Mouse (Mus musculus) spleen, adult 18-20 months (tissue): ENCODE data around the gene Resp18.

Experiments
- DNase-seq, 2 experiments: peaks; one replicate each; pipeline ENCODE4 v3.0.0; 2022; ENCODE audit warnings: mixed read lengths in 2 of 2

The Resp18 gene

GRCm38 (mm10) chr1:75278228-75278627, at the start of gene Resp18:
Gene Resp18 (minus strand): TSS chr1:75278415.
- no peak for DNase-seq

DNA sequence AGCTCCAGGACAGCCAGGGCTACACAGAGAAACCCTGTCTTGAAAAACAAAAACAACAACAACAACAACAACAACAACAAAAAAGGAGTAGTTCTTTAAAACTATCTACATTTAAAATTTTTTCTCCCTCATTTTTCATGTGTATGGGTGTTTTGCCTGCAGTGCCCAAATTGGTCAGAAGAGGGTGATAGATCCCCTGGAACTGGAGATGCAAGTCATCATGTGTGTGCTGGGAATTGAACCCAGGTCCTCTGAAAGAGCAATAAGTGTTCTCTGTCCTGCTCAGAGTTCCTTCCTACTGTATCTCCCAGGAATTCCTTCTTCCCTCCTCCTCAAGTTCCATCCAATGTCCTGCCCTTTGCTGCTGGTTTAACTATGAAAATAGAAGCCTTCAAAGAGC, 49.2 kb upstream of the Resp18 start:
- no peak for DNase-seq

- no peak for DNase-seq
Observed at GRCm38 (mm10) chr1:75319166-75319565, 41.0 kb upstream of the Resp18 start.

DNA sequence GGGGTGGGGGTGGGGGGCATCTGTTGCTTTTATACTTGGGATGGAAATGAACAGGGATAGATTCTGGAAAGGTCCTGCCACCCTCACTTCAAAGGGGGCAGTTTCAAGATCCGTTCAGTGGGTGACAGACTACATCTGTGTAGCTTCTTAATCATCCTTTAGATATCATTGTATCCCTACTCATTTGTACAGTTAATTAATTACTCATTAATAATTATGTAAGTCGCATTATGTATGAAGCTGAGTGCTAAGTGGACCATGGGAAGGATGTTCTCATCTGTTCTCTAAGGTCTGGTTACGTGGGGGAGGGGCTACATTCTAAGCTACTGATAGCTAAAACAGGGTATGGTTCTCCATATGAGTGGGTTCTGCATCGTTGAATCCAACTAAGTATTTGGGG, 40.5 kb upstream of the Resp18 start:
- DNase-seq = no peak

- DNase-seq = no peak
Observed at GRCm38 (mm10) chr1:75318301-75318700, 40.1 kb upstream of the Resp18 start.

- peak; percentile 100 for DNase-seq
Observed at GRCm38 (mm10) chr1:75317241-75318201, 39.3 kb upstream of the Resp18 start, which contains the start of gene Dnpep. Gene Dnpep (minus strand): TSS chr1:75317990.

DNA sequence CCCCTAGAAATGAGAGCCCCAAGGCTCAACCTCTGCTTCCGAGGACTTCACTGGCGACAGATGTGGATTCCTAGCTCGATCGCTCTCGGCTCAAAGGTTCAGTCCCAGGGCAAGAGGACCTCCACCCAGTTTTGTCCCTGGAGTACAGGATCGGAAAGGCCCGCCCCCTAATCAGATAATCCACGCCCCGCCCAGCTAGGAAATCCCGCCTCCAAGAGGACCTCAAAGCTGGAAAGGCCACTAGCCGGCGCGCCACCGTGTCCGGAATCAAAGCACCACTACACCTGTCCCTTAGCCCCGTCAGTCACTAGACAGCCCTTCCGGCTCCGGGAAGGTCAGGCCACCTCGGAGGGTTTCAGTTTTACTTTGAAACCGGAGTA, 38.6 kb upstream of the Resp18 start:
- peak; percentile 76 to 77 for DNase-seq

DNA sequence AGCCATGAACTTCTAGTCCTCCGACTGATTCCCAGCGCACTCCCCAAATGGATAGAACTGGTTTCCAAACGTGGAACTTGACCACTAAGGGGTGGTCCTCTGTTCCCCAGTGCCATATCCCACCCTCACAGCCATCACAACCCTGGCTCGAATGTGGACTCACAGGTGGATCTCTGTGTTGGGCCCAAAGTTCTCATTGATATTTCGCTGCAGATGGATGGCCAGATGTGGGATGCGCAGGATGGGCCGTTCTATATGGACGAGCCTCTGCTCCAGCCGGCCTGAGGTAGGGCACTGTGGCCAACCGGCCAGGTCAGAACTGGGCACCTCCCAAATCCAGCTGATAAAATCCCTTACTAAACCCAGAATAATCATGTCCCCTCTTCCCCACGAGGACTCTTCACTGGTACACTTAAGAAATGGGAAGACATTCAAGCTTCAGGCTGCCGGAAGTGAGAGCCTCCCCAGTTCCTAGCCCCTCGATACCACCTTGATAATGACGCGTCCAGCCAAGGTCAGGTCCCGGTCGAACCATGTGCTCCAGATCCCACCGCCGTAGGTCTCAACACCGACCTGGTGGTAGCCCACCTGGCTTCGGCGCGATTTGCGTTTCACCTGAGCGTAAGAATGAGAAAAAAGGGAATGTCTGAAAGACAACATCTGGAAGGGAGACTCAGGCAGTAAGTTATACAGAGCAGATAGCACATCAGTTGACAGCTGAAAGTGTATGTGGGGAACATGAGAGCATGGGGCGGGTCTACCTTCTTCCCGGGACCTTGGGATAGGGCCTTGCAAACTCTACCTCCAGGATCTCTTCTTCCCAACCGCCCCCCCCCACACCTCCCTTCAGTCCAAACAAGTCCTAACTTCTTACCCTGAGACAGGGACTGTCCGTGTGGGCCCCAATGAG, 37.5 kb upstream of the Resp18 start:
- peak in 1 of 2 experiments; percentile 10 for DNase-seq

DNA sequence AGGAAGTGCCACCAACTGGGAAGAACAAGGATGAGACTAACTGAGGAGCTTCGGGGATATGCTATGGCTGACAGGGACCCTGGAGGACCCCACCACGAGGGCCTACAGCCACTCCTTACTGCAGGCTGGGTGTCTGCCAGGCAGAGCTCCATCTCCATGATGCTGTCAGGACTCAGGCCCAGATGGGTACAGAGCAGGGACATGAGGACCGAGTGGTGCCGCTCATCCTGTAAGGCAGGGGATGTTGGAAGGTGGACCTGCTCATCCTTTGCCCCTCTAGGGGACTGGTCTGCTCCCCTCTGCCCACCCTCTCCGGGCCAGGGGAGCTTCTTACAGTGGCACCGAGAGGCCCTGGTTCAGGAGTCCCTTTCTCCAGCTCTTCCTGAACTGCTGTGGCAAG, 36.8 kb upstream of the Resp18 start:
- DNase-seq = no peak

DNA sequence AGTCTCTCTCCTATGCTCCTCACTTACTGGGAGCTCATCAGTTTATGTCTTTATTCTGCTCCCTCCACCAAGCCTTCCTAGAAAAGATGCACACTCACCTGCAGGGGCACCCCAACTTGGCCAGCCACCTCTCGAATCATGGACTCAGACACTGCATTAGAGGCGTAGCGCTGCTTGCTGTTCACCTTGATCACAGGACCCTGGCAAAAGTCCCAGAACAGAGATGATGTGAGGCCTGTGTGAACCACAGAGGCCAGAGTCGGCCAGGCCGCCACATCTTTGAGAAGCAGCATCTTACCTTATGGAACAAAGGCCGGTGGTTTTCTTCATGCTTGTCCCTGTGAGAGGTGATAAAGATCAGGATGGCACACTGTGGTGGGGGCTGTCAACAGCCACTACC, 33.5 kb upstream of the Resp18 start:
- no peak for DNase-seq

- no peak for DNase-seq
Observed at GRCm38 (mm10) chr1:75304662-75305061, 26.4 kb upstream of the Resp18 start.

DNA sequence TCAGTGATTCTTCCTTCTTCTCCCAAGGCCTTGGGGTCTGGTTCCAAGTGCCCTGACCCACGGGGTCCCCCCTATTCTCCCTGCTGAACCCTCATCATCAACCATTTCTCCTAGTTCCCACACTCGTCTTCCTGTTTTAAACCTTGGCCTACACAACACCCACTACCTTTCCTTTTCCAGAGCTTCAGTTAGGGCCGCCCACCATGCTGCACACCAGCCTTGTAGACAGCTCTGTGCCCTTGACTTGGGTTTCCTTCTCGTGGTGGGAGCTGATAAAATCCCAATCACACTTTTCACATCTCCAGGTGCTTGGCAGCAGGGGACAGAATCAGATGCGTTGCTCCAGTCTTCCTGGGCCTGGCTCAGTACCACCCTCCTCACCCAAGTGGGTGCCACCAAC, 16.1 kb upstream of the Resp18 start:
- DNase-seq = no peak

GRCm38 (mm10) chr1:75293331-75293701, 15.1 kb upstream of the Resp18 start:
- DNase-seq = no peak

GRCm38 (mm10) chr1:75292476-75293330, 14.5 kb upstream of the Resp18 start:
- no peak for DNase-seq

- no peak for DNase-seq
Observed at GRCm38 (mm10) chr1:75291321-75291720, 13.1 kb upstream of the Resp18 start.

DNA sequence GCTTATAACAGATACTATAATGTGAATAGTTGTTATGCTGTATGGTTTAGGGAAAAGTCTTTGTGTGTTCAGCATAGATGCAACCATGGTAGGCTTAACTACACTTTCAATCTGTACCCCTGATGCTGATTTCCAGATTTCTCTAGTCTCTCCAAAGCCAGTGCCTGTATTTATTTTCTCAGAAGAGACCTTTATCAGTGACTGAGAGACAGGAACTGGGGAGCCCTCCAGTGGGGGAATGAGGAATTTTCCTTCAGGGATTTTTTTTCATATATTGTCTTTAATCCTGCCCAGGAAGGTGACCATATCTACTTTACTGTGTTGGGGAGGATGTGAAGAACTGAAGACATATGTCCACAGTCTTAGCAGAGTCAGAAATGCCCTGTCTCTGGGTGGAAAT, 12.4 kb upstream of the Resp18 start:
- DNase-seq = no peak

DNA sequence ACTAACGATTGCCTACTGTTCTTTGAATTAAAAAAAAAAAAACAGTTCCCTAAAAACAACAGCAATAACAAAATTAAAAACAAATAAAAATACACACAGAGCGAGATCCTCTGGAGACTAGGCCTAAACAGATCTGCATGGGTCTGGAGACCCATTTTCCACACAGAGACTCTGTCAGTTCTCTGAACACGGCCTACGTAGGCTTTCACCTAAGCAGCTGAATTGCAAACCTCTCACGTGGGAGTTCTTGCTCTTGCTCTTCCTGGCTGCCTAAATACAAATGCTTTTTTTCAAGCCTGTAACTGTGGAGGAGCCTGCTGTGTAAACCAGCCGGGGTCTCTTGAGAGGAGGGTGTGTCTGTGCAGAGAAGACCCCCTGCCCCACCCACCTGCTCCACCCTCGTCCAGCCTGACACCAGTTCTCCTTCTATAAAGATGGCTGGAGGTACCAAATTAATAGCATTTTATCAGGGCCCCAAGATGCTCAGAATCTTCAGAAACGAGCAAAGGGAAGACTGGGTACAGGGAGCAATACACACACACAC, 11.7 kb upstream of the Resp18 start:
- no peak for DNase-seq

GRCm38 (mm10) chr1:75289376-75289775, 11.2 kb upstream of the Resp18 start:
- no peak for DNase-seq

- DNase-seq = no peak
Observed at GRCm38 (mm10) chr1:75284911-75285310, 6.7 kb upstream of the Resp18 start.

DNA sequence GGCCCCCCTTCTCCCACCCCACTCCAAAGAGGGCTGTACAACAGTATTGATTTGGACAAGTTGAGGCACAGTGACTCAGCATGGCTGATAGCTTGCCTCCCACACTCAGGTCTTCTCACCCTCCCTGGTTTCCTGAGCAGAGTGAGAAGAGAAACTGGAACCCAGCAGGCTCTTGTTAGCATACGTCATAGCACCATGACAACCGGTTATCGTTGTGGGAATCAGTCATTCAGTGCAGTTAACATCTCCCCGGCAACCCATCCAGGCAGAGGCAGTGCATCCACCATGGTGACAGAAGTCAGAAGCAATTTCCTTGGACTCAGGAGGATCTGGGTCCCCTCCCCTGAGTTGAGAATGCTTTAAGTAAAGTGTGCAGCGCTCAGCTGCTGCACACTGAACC, 4.8 kb upstream of the Resp18 start:
- DNase-seq = no peak

DNA sequence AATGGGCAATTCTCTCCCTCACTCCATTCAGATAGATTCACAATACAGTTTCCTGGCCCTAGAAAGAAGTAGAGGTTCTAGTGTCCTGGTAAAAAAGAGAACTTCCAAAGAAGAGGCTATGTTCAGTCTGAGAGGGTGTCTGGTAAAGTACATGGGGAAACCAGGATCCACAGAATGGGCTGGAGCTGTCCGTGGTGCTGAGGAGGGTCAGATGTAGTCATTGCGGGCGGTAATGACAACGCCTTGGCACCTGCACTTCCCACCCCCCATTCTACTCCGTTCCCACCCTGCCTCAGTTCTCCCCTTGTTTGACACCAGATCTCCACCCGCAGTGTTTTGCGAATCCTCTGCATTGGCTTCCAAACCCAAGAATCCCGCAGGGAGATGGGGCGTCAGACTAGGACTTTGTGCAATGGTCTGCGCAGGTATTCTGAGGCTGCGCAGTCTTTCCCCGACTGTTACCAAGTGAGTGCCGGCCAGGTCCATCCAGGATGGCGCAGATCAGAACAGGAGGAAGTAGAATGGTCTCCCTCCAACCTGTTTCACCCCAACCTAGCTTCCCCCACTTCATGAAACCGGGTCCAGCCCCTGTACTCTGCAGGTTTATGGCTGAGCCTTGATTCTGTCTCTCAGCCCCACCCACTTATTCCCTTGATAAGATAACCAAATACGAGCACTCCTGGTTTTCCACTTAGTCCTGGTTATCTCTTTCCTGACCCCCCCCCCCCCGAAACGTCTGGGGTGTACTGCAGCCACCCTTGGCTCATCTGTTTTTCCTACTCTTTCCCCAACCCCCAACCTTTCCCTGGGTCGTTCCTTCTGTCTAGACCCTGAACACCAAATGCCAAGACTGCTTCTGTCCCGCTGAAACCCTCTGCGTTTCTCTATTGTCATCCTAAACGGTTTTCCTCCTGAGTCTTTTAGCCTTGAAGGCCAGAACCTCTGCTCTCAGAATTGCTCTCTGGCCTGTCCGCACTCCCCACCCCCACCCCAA, 723 bp downstream of the Resp18 start:
- peak in 1 of 2 experiments; percentile 19 for DNase-seq
